Mouse (Mus musculus) colon, adult 2 months (tissue): ENCODE measurements around the gene Tbx15. TPM values are rescaled to one million over a fixed set of nuclear protein-coding genes. Genes with fewer than 3 reads are reported as not detected.

ENCODE experiments used
- polyA plus RNA-seq: library from polyadenylated mRNA; depleted of rRNA; stranded (reverse); fragments of >200 nt; gene quantifications from 2 replicates; pipeline ENCODE4 v1.2.3, GENCODE M21; 2012; rRNA removed

Tbx15 gene
- polyA plus RNA-seq = 0.13 TPM in 1 of 2 replicates, not detected in the other

GRCm38 (mm10) chr3:99240213-99240720, at the start of gene Tbx15:
Gene Tbx15, plus strand, starts transcription at chr3:99240381.

Other genes starting within 250 kb of the Tbx15 start
- 3.1 and 3.7 TPM in 2 replicates for gene Wars2, start 99.3 kb upstream of the Tbx15 start, polyA plus RNA-seq